Comparison of ENCODE assay signal across 8 mouse cellular contexts in genomic region chr4:154927899-154928337, GRCm38 (mm10). TPM values are rescaled to one million over a fixed set of nuclear protein-coding genes. Genes with fewer than 3 reads are reported as not detected.
DNase-seq lines count a peak whose midpoint lies in the region; ATAC-seq lines count a peak whose summit lies in the region.

No protein-coding gene starts in this region.

- no peak overlapping the region for H3K4me2 ChIP-seq in forebrain, embryonic 12.5 days
- peak overlapping the region; percentile 46 for H3K4me2 ChIP-seq in embryonic facial prominence, embryonic 15.5 days (replicated peaks)
- peak overlapping the region; percentile 93 for H3K4me2 ChIP-seq in liver, embryonic 13.5 days

- DNase-seq in forebrain, embryonic 10.5 days (ENCODE audit: extremely low spot score, low spot score) = no peak
- DNase-seq in induced T-regulatory cell, adult 2 months (ENCODE audit: low read depth) = peak; percentile 82
- DNase-seq in liver, embryonic 13.5 days = peak; percentile 49
- DNase-seq in spleen, adult 18-20 months = peak; percentile 31 to 55
- no peak for DNase-seq in frontal cortex, adult 2 months (ENCODE audit: extremely low spot score in 1 of 2, low spot score in 1 of 2)
- no peak for DNase-seq in ovary, adult 18-20 months (ENCODE audit: low spot score)

- 0 out of 2 replicates have a peak, but pooled peaks cover 3% of the 10 kb centered on the region for H3K9me3 ChIP-seq in forebrain, embryonic 10.5 days
- H3K9me3 ChIP-seq in forebrain, embryonic 12.5 days = no peaks in the 10 kb centered on the region
- no peaks in the 10 kb centered on the region for H3K9me3 ChIP-seq in embryonic facial prominence, embryonic 15.5 days (replicated peaks)
- H3K9me3 ChIP-seq in liver, embryonic 13.5 days (replicated peaks) = no peaks in the 10 kb centered on the region

- H3K4me1 ChIP-seq in forebrain, embryonic 10.5 days = peaks cover 26% of the 10 kb centered on the region
- H3K4me1 ChIP-seq in forebrain, embryonic 12.5 days = peaks cover 4% of the 10 kb centered on the region
- H3K4me1 ChIP-seq in embryonic facial prominence, embryonic 15.5 days = peaks cover 27% of the 10 kb centered on the region
- H3K4me1 ChIP-seq in liver, embryonic 13.5 days (replicated peaks) = peaks cover 78% of the 10 kb centered on the region

- ATAC-seq in forebrain, embryonic 12.5 days (ENCODE audit: low FRiP score) = no peak
- ATAC-seq in embryonic facial prominence, embryonic 15.5 days (ENCODE audit: insufficient number of reproducible peaks, low FRiP score, low TSS enrichment, low read depth) = peak; percentile 48
- peak; percentile 71 for ATAC-seq in liver, embryonic 13.5 days (ENCODE audit: low read depth)

- WGBS in forebrain, embryonic 10.5 days = 61% methylated on average over 5 of the region's 5 CpGs
- WGBS in forebrain, embryonic 12.5 days = 80% methylated on average over 5 of the region's 5 CpGs
- WGBS in embryonic facial prominence, embryonic 15.5 days = 16% methylated on average over 5 of the region's 5 CpGs
- 3% methylated on average over 5 of the region's 5 CpGs for whole genome bisulfite sequencing in liver, embryonic 13.5 days (ENCODE audit: insufficient replicate concordance)

- no peak overlapping the region for H3K9ac ChIP-seq in forebrain, embryonic 12.5 days
- H3K9ac ChIP-seq in embryonic facial prominence, embryonic 15.5 days = no peak overlapping the region
- peak overlapping the region; percentile 97 for H3K9ac ChIP-seq in liver, embryonic 13.5 days

- H3K27ac ChIP-seq in forebrain, embryonic 10.5 days = peak overlapping the region; percentile 79
- H3K27ac ChIP-seq in forebrain, embryonic 12.5 days = no peak overlapping the region; the same call in 1 of the 2 replicates
- H3K27ac ChIP-seq in embryonic facial prominence, embryonic 15.5 days (replicated peaks) = peak overlapping the region; percentile 73
- peak overlapping the region; percentile 99 for H3K27ac ChIP-seq in liver, embryonic 13.5 days

- H3K4me3 ChIP-seq in forebrain, embryonic 10.5 days = peak overlapping the region; percentile 16; the same call in 1 of the 2 replicates
- no peak overlapping the region for H3K4me3 ChIP-seq in forebrain, embryonic 12.5 days (replicated peaks)
- H3K4me3 ChIP-seq in embryonic facial prominence, embryonic 15.5 days (replicated peaks) = peak overlapping the region; percentile 21
- H3K4me3 ChIP-seq in liver, embryonic 13.5 days (replicated peaks) = peak overlapping the region; percentile 75

- H3K36me3 ChIP-seq in forebrain, embryonic 10.5 days (replicated peaks) = no peaks in the 10 kb centered on the region
- H3K36me3 ChIP-seq in forebrain, embryonic 12.5 days (replicated peaks) = no peaks in the 10 kb centered on the region
- no peaks in the 10 kb centered on the region for H3K36me3 ChIP-seq in embryonic facial prominence, embryonic 15.5 days
- H3K36me3 ChIP-seq in liver, embryonic 13.5 days = peaks cover 46% of the 10 kb centered on the region

- no peaks in the 10 kb centered on the region for H3K27me3 ChIP-seq in forebrain, embryonic 10.5 days (ENCODE audit: poor library complexity, severe bottlenecking)
- H3K27me3 ChIP-seq in forebrain, embryonic 12.5 days = 0 out of 2 replicates have a peak, but pooled peaks cover 5% of the 10 kb centered on the region
- H3K27me3 ChIP-seq in embryonic facial prominence, embryonic 15.5 days = no peaks in the 10 kb centered on the region
- H3K27me3 ChIP-seq in liver, embryonic 13.5 days = no peaks in the 10 kb centered on the region

RNA-seq across cellular contexts. Expression of gene Tnfrsf14, which starts 0.4 kb away (rescaled TPM):
- polyA plus RNA-seq in forebrain, embryonic 10.5 days (2016; fragmentation: Nextera tagmentation; extraction: Ambion mirVana) = 0.68 and 0.93 TPM in 2 replicates
- 0.21 and 1.2 TPM in 2 replicates for polyA plus RNA-seq in forebrain, embryonic 12.5 days (2016; fragmentation: Nextera tagmentation; extraction: Ambion mirVana)
- polyA plus RNA-seq in embryonic facial prominence, embryonic 15.5 days (2015; fragmentation: Nextera tagmentation; extraction: Ambion mirVana) = 1.5 and 2.3 TPM in 2 replicates
- polyA plus RNA-seq in liver, embryonic 13.5 days (2015; fragmentation: Nextera tagmentation; extraction: Ambion mirVana) = 49.5 and 51.7 TPM in 2 replicates
- 1.7 and 1.9 TPM in 2 replicates for polyA plus RNA-seq in frontal cortex, adult 2 months (2012; rRNA removed)

RNA-seq across cellular contexts. Expression of gene Fam213b, which starts 29.0 kb away (rescaled TPM):
- polyA plus RNA-seq in forebrain, embryonic 10.5 days (2016; fragmentation: Nextera tagmentation; extraction: Ambion mirVana) = 36.1 and 36.3 TPM in 2 replicates
- 29.8 and 30.3 TPM in 2 replicates for polyA plus RNA-seq in forebrain, embryonic 12.5 days (2016; fragmentation: Nextera tagmentation; extraction: Ambion mirVana)
- polyA plus RNA-seq in embryonic facial prominence, embryonic 15.5 days (2015; fragmentation: Nextera tagmentation; extraction: Ambion mirVana) = 57.5 and 59.9 TPM in 2 replicates
- 9.0 and 9.2 TPM in 2 replicates for polyA plus RNA-seq in liver, embryonic 13.5 days (2015; fragmentation: Nextera tagmentation; extraction: Ambion mirVana)
- polyA plus RNA-seq in frontal cortex, adult 2 months (2012; rRNA removed) = 121 and 126 TPM in 2 replicates

RNA-seq across cellular contexts. Expression of gene Hes5, which starts 32.8 kb away (rescaled TPM):
- 272 and 295 TPM in 2 replicates for polyA plus RNA-seq in forebrain, embryonic 10.5 days (2016; fragmentation: Nextera tagmentation; extraction: Ambion mirVana)
- polyA plus RNA-seq in forebrain, embryonic 12.5 days (2016; fragmentation: Nextera tagmentation; extraction: Ambion mirVana) = 456 and 462 TPM in 2 replicates
- 6.6 and 7.7 TPM in 2 replicates for polyA plus RNA-seq in embryonic facial prominence, embryonic 15.5 days (2015; fragmentation: Nextera tagmentation; extraction: Ambion mirVana)
- 0.08 and 0.23 TPM in 2 replicates for polyA plus RNA-seq in liver, embryonic 13.5 days (2015; fragmentation: Nextera tagmentation; extraction: Ambion mirVana)
- polyA plus RNA-seq in frontal cortex, adult 2 months (2012; rRNA removed) = 45.3 and 68.8 TPM in 2 replicates

RNA-seq across cellular contexts. Expression of gene Pank4, which starts 36.0 kb away (rescaled TPM):
- 46.8 and 51.8 TPM in 2 replicates for polyA plus RNA-seq in forebrain, embryonic 10.5 days (2016; fragmentation: Nextera tagmentation; extraction: Ambion mirVana)
- polyA plus RNA-seq in forebrain, embryonic 12.5 days (2016; fragmentation: Nextera tagmentation; extraction: Ambion mirVana) = 46.7 and 51.8 TPM in 2 replicates
- 41.9 and 43.6 TPM in 2 replicates for polyA plus RNA-seq in embryonic facial prominence, embryonic 15.5 days (2015; fragmentation: Nextera tagmentation; extraction: Ambion mirVana)
- polyA plus RNA-seq in liver, embryonic 13.5 days (2015; fragmentation: Nextera tagmentation; extraction: Ambion mirVana) = 23.9 and 27.0 TPM in 2 replicates
- 73.0 and 76.7 TPM in 2 replicates for polyA plus RNA-seq in frontal cortex, adult 2 months (2012; rRNA removed)

RNA-seq across cellular contexts. Expression of gene Mmel1, which starts 58.5 kb away (rescaled TPM):
- polyA plus RNA-seq in forebrain, embryonic 10.5 days (2016; fragmentation: Nextera tagmentation; extraction: Ambion mirVana) = 0.09 and 0.14 TPM in 2 replicates
- 0.08 and 0.19 TPM in 2 replicates for polyA plus RNA-seq in forebrain, embryonic 12.5 days (2016; fragmentation: Nextera tagmentation; extraction: Ambion mirVana)
- 0.38 and 0.57 TPM in 2 replicates for polyA plus RNA-seq in embryonic facial prominence, embryonic 15.5 days (2015; fragmentation: Nextera tagmentation; extraction: Ambion mirVana)
- 2.4 TPM in 2 replicates for polyA plus RNA-seq in liver, embryonic 13.5 days (2015; fragmentation: Nextera tagmentation; extraction: Ambion mirVana)
- polyA plus RNA-seq in frontal cortex, adult 2 months (2012; rRNA removed) = 0.38 and 0.52 TPM in 2 replicates

Comparison
In these comparisons a context has a peak if more than half of its experiments do, and no peak if none do; other contexts are left out.
1. DNase-seq: peak in induced T-regulatory cell, adult 2 months (single experiment), liver, embryonic 13.5 days (single experiment) and spleen, adult 18-20 months (2 of 2); none in forebrain, embryonic 10.5 days (single experiment), frontal cortex, adult 2 months (0 of 2) and ovary, adult 18-20 months (single experiment).
2. RNA of gene Tnfrsf14, which starts 0.4 kb away (polyA plus RNA-seq): 49.5 to 51.7 TPM in liver, embryonic 13.5 days; 1.5 to 2.3 TPM in embryonic facial prominence, embryonic 15.5 days, 1.7 to 1.9 TPM in frontal cortex, adult 2 months, 0.21 to 1.2 TPM in forebrain, embryonic 12.5 days and 0.68 to 0.93 TPM in forebrain, embryonic 10.5 days; every median in the first group is over 10 times any median in the second.